Mouse (Mus musculus) heart, adult 11 months (tissue): Measurements from ENCODE around the gene Cdk7.

ENCODE experiments used
- DNase-seq: peaks from one replicate; pipeline ENCODE4 v3.0.0; 2022

Cdk7 gene

DNA sequence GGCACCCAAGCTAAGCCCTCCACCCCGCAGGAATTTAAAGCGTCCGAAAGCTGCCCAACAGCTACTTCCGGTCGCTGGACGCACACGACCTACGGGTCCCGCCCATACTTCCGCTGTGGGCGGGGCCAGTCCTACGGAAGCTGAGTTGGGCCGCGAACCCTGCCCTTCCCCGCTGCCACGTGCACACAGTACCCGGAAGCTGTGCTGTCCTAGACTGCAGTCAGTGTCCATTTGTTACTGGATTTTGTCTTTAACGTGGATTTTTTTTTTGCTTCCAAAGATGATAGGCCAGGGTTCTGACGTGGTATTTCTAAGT, at the start of gene Cdk7:
Gene Cdk7, minus strand, starts transcription at position 79 of the 316 bp plus-strand sequence.
- peak; percentile 99 for DNase-seq

DNA sequence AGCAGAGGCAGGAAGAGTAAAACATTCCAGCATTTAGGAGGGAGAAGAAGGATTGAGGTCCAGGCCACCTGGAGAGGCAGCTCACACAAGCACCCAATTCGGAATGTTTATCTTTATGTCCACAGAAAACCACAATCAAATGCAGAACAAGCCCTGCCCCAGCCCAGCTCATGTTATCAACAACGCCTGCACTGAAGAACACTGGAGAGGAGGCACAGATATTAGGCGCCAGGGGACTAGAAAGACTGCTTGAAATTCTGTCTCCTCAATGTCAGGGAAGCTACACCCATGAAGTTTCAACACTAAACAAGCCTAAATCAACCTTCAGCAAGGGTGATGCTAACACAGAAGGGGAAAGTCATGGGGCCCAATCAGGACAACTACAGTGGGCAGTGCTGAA, 46.8 kb upstream of the Cdk7 start:
- no peak for DNase-seq

DNA sequence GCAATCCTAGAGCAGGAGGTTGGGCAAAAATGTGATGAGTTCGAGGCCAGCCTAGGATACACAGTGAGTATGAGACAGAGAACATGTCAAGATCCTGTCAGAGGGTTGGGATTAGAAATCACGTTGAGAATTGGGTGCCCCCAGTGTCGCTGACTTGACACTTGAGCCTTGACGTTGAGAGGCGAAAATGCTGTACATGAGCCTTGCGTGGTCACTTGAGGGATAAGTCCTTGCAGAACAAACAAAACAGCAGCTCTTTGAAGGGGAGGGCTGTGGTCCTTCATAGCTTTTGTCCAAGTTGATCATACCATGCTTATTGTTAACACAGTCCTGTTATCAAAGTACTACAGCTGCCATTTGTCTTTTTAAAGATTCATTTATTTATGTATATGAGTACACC, 46.0 kb upstream of the Cdk7 start:
- DNase-seq = no peak

DNA sequence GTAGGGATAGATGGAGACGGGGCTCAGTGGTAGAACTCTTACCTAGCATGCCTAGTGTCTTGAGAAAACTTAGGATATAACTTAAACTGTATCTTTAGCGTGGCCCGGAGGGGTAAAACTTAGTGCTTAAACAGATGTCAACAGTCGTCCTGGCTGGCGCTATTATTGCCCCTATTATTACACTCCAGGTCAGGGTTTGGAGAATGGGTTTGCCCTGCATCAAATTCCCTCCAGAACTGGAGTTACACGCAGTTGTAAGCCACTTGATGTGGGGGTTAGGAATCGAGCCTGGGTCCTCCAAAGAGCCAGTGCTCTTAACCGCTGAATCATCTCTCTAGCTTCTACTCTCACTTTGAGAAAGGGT, 45.3 kb upstream of the Cdk7 start:
- no peak for DNase-seq

DNA sequence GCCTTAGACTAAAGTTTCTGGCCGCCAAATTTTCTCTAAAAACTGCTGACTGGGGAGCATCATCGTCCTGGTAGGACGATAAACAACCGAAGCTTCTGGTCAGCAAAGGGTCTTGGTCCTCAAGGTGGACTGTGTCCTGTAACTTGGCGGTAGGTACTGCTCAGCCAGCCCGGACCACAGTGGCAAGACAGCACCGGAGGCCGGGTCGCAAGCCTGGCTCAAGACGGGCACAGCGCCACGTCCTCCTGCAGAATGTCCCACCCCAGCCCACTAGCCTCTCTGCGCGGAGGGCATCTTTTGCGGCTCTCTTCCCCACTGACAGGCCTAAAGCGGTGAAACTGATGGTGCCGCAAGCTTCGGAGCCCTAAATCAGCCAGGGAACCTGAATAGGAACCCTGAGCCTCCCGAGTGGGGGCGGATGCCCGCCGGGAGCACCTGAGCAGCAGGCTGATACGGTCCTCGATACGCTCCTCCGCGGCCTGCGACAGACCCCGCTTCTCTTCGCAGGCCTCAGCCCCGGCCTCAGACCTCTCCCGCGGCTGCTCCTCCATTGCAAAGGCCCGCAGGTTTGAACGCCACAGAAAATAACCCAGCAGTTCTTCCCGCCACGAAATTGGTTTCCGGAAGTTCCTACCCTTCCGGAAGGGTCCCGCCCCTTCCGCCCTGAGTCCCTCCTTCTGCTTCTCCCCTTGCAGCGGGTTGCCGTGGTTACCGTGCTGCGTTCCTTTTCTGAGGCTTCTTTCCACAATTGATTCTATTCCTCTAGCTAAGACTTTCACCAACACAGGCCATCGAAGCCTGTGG, 44.7 kb upstream of the Cdk7 start, which contains the start of gene Cenph:
Gene Cenph, minus strand, starts transcription at position 648 of the 804 bp plus-strand sequence.
- peak; percentile 98 for DNase-seq

DNA sequence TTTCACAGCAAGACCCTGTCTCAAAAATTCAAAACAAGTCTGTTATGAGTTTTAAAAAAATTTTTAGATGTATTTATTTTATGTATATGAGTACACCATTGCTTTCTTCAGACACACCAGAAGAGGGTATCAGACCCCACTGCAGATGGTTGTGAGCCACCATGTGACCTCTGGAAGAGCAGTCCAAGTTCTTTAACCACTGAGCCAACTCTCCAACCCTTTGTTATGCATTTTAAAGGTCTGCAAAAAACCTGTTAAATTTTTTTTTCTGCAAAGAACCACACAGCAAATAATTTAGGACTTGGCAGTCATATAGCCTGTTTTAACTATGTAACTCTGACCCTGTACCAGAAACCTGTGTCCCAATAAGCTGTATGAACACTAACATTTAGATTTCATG, 44.0 kb upstream of the Cdk7 start:
- no peak for DNase-seq

DNA sequence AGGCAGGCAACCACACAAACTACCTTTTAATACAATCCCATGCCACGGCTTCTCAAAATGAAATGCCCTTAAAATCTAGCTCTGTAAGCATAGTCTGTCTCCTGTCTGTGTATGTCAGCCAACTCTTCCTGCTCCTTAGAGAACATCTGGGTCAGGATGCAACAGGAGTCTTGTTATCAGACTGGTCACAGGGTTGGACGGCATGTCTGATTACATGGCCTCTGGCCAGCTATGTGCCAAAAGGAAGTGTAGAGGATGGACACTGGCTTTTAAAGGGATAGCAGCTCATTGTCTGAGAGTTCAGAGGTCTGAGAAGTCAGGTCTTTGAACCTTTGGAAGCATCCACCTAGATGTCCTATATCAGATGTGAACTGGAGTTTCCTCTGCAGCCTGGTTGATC, 24.6 kb upstream of the Cdk7 start:
- DNase-seq = peak; percentile 93

DNA sequence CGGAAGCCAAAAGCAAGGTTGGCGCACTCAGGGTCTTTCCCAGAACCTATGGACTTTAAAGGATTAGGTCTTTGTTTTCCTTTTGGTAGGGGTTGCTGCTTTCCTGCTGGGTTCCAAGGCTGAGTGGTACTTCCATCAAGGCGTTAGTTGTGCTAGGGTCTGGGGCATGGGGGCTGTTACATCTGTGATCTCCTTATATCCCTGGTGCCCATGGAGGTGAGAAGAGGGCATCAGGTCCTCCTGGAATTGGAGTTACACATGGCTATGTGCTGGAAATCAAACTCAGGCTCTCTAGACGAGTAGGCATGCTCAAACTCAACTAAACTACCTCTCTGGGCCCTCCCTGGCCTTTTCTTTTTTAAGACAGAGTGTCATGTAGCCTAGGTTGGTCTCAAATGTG, 23.4 kb upstream of the Cdk7 start:
- DNase-seq = peak; percentile 64

DNA sequence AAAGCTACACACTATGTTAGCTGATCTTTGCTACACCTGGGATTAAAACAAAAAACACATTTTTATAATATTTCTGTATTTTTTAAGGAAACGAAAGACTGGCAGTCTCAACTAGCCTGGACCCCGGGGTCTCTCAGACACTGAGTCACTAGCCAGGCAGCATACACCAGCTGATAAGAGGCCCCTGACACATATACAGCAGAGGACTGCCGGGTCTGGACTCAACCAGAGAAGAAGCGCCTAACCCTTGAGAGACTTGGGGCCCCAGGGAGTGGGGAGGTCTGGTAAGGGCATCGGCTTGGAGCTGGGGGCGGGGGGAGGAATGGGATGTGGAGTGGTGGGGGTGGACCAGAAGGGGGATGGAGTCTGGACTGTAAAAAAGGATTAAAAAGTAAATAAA, 22.3 kb upstream of the Cdk7 start:
- peak; percentile 72 for DNase-seq

DNA sequence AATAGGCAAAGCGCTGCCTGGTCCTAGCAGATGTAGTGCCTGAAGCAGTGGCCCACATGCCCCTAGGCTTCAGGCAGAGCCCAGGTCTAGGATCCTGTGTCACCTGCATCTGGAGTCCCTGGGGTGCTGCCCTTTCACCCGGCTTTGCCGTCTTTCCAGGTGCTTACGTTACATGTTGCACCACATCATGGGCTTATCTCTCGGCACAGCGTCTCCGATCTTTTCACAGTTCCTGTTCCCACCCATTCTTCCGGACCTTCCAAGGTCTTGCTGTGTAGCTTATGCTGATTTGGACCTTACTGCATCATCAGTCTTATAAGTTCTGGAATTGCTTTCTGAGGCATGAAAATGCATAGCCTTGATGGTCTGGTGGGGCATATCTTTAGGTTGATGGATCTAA, 21.8 kb upstream of the Cdk7 start:
- peak; percentile 55 for DNase-seq

DNA sequence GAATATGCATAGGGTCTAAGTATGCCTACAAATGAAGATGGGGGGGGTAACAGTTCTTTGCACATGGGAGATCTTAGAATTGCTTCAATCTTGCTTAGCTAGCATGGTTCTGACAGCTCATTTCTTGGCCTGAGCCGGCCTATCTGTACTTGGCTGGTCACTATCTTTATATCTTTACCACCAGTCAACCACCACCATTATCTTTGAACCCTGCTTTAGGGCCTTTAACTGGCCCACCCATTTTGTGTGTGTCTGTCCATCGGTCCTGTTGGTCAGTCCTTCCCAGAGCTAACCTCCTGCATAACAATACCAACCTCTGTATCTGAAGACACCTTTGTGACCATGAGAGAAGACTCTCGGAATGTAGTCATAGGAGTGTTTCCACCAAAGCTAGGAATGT, 20.7 kb upstream of the Cdk7 start:
- DNase-seq = peak; percentile 17

DNA sequence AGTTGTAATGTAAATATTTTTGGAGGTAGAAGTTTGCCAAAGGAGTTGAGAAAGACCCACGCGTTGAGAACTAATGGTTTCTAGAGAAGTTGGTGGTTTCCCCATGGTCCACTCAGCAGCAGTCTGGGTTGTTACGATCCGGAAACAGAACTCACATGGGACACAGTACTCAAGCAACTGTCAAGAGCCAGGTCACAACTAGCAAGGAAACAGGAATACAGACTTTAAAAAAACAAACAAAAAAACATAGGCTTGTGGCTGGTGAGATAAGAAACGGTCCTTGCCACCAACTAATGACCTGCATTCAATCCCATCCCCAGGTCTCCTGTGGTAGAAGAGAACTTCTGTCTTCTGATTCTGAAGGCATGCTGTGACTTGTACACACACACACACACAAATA, 20.1 kb upstream of the Cdk7 start:
- DNase-seq = peak; percentile 40

DNA sequence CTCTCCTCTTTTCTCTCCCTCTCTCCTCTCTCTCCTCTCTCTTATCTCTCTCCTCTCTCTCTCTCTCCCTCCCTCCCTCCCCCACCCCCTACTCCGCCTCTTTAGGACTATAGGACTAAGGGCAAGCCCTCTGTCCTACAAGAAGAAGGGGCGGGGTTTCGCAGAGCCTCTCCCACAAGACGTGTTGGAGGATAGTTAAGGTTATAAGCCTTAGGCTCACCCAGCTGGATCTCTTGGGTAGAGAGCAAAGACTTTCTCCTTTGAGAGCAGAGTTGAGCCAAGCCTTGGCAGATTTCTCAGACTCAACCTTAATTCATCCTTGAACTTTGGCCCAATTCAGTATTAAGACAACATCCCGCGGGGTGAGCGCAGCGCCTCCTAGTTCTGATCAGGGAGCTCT, 17.9 kb upstream of the Cdk7 start:
- peak; percentile 76 for DNase-seq

DNA sequence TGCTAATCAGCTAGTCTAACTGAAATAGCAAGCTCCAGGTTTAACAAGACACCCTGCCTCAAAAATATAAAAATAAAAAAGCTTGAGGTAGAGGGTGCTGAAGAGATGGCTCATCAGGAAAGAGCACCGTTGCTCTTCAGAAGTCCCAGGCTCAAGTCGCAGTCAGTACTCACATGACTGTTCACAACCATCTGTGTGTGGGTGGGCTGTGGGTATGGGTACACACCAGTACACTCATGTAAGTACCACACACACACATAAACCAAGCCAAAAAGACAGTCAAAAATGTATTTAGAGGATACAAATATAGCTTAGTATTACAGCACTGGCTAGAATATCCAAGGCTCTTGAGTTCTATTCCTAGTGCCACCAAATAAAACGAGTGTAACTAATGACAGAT, 15.4 kb upstream of the Cdk7 start:
- peak; percentile 78 for DNase-seq

DNA sequence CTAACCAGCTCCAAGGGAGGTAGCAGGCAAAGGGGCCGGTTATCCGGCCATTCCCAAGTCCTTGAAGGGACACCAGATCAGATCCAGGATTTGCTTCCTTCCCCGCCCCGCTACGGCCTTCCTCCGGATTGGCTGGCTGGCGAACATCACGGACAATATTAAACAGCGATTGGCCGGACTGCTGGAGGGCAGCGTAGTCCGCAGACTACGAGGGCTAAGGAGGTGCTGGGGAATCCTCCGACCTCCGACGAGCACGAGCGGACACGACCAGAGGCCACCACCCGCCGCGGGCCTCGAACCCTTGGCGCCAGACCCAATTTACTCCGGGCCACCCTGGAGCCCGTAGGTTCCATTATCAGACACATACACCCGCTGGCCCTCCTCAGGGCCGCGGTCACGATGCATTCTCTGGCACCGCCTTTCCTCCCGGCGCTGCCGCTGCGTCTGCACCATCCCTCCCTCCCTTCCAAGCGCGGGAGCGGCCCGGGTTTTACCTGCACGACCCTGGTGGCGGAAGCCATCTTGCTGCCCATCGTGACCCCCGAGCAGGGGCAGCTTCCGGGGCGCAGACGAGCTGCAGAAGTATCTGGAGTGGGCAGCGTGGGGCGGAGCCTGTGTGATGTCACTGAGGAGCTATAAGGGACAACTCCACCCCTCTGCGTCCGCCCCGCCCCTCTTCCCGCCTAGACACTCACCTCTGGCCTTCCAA, 13.5 kb upstream of the Cdk7 start, which contains the start of gene Mrps36:
Gene Mrps36, minus strand, starts transcription at position 624 of the 709 bp plus-strand sequence.
- peak; percentile 100 for DNase-seq

DNA sequence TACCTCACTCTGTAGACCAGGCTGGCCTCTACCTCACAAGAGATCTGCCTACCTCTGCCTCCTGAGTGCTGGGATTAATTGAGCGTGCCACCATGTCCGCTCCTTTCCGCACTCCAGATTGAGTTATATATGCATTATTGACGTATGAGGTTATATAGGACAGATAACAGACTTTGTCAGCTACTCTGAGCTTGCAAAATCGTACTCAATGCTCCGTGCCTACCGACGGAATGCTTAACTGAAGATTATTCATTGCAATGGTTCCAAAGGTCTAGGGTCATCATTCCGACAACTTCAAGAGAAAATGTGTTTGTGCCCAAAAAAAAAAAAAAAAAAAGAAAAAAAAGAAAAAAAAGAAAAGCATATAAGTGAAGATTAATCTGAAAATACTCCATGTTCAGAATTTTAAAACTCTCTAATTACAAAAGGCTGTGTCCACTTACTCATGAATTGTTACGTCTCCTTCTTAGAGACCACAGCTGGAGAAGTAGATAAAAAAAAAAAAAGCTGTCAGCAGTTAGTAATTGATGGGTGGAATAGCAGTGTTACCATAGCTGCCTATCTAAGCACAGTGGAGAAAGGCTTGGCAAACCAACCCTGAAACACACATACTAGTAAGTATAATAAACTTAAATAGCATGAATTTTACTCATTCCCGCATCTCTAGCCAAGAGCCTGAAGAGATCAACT, 12.8 kb upstream of the Cdk7 start:
- peak; percentile 50 for DNase-seq

DNA sequence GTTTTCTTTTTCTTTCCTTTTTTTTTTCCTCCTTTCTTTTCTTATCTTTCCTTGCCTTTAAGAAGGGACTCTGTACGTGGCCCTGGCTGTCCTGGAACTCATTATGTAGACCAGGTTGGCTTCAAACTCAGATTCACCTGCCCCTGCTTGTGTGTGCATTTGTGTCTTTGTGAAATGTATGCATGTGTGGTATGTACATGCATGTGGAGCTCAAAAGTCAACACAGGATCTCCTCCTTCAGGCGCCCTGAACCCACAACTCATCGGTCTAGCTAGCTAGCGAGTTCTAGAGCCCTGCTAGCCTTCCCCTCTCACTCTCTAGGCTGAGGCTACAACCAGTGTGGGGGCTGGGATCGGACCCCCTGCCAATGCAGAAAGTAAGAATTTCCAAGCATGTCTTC, 12.1 kb upstream of the Cdk7 start:
- DNase-seq = peak; percentile 70

DNA sequence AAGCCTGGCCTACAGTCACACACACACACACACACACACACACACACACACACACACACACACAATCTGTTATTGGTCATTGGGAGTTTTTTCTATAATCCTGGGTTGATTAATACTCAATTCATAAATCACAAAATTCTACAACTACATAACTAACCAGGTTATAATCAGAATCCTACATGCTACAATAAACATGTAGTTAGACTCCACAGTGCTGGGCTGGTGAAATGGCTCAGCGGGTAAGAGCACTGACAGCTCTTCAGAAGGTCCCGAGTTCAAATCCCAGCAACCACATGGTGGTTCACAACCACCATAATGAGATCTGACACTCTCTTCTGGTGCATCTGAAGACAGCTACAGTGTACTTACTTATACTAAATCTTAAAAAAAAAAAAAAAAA, 2.0 kb upstream of the Cdk7 start:
- DNase-seq = peak; percentile 34

DNA sequence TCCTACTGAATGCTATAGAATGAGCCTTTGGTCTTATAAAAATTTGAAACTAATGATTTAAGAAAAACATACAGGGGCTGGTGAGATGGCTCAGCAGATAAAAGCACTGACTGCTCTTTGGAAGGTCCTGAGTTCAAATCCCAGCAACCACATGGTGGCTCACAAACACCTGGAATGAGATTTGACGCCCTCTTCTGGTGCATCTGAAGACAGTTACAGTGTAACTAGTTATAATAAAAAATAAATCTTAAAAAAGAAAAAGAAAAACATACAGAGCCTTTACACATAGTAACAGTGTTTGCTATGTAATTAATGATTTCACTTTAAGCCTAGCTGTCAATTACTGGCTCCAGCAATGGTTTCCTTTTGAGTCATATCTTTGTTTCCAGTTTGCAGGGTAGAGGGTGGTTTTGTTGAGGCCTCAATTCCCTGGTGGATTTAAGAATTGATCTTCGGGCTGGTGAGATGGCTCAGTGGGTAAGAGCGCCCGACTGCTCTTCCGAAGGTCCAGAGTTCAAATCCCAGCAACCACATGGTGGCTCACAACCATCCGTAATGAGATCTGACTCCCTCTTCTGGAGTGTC, 815 bp upstream of the Cdk7 start:
- DNase-seq = peak; percentile 55

DNA sequence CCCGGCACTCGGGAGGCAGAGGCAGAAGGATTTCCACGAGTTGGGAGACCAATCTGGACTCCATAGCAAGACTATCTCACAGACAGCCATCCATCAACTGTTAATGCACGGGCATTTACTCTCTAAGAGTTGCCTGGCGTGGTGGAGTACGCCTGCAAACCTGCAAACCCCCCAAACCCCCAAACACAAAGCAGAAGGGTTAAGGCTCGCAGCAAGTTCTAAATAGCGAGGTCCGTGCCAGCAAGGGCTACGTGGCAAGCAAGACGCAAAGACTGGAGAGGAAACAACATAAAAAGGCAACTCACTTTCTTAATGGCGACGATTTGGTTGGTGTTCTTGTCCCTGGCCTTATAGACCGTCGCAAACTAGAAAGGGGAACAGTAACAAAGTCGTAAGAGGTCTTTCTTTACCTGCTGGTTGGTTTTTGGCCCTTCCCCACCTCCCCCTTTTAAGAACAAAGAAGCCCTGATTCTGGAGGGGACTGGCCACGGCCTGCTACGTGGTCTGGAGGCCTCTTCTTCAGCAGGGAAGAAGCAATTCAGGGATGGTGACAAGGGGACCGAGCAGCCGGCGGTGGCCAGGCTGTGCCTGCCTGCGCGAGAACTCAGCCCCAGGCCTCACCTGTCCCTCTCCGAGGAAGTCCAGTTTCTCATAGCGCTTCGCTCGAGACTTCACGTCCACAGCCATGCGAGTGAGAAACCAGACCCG, 432 bp downstream of the Cdk7 start:
- DNase-seq = peak; percentile 77

DNA sequence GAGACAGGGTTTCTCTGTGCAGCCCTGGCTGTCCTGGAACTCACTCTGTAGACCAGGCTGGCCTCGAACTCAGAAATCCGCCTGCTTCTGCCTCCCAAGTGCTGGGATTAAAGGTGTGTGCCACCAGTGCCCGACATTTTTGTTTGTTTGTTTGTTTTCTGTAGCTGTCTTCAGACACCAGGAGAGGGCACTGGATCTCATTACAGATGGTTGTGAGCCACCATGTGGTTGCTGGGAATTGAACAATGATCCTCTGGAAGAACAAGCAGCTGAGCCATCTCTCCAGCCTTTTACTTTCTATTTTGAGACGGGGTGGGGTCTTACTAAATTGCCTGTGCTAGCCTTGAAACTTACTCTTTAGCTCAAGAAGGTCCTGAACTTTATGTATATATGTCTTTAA, 2.2 kb downstream of the Cdk7 start:
- peak; percentile 53 for DNase-seq

DNA sequence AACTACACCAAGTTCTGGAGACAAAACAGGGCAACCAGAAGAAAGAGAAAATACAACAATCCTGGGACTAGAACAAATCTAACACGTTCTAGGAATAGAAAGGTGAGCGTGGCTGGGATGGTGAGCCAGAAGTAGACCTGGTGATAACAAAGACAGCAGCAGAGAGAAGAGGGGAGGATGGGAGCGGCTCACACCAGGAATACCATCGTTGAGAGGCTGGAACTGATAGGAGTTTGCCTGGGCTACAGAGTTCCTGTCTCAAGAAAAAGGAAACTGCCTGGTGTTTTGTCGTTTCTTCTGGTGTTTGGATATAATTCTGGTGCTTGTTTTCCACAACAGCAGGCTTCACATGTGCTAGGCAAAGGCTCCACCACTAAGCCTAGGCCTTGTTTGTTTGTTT, 2.7 kb downstream of the Cdk7 start:
- peak; percentile 72 for DNase-seq

DNA sequence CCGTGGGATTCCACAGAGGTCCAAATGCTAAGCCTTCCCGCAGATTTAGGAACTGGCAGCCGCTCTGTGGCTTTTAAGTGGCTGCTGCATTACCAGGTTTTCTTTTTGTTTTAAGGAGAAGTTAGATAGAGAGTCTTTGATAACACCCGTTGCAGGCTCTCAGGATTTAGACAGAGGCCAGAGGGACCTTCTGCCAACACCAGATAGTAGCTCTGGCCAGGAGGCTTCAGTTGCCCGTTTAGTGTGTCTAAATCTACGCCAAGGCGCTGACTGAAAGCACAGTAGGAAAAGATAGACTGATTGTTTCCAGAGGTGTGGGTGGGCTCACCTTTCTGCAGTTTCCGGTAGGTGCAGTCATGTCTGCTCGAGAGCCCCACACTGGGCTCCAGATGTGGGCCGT, 5.5 kb downstream of the Cdk7 start:
- DNase-seq = peak; percentile 45
